Mouse (Mus musculus) forebrain, embryonic 13.5 days (tissue): ENCODE measurements at regions not wholly inside any gene's neighbourhood (a gene's known extent, or its start where the extent isn't known, plus 50 kb on each side); places are given as distances from the start of the nearest gene placed in this dataset.

Source experiments
- ATAC-seq: fragments of 200-750 bp; cut with Nextera tagmentation; 2 replicates; pipeline ENCODE4 v1.8.0; 2017
- H3K27ac ChIP-seq: fragments of 300-500 bp; sonication (generic); 2 replicates; pipeline ENCODE4 v1.5.1; 2015; ENCODE audit warnings: inconsistent platforms, mild to moderate bottlenecking, moderate library complexity
- H3K27me3 ChIP-seq: fragments of 300-500 bp; sonication (generic); 2 replicates; pipeline ENCODE4 v1.6.1; 2015; ENCODE audit warnings: mild to moderate bottlenecking, inconsistent platforms
- H3K36me3 ChIP-seq: fragments of 300-500 bp; sonication (generic); 2 replicates; pipeline ENCODE4 v1.6.1; 2015; ENCODE audit warnings: mild to moderate bottlenecking, inconsistent platforms; ENCODE audit not compliant: poor library complexity, severe bottlenecking
- H3K4me1 ChIP-seq: fragments of 300-500 bp; sonication (generic); 2 replicates; pipeline ENCODE4 v1.6.1; 2015; ENCODE audit warnings: inconsistent platforms
- H3K4me2 ChIP-seq: fragments of 300-500 bp; sonication (generic); 2 replicates; pipeline ENCODE4 v1.6.1; 2015; ENCODE audit warnings: inconsistent platforms, mild to moderate bottlenecking, moderate library complexity
- H3K4me3 ChIP-seq: fragments of 300-500 bp; sonication (generic); 2 replicates; pipeline ENCODE4 v1.5.1; 2015; ENCODE audit warnings: mild to moderate bottlenecking, inconsistent platforms
- H3K9ac ChIP-seq: fragments of 300-500 bp; sonication (generic); 2 replicates; pipeline ENCODE4 v1.6.1; 2015; ENCODE audit warnings: mild to moderate bottlenecking, inconsistent platforms
- H3K9me3 ChIP-seq: fragments of 300-500 bp; sonication (generic); replicated peaks from 2 replicates; pipeline ENCODE4 v1.6.1; 2016; ENCODE audit warnings: inconsistent platforms
- WGBS: fragments of 180-500 bp; shearing (Covaris S2); methylation state at CpG from one replicate; pipeline ENCODE4 v1.1.7; 2015; 5-methylcytosine and 5-hydroxymethylcytosine counted together

GRCm38 (mm10) chr4:56250611-56251010, 489.3 kb upstream of the Gm26657 start:
- H3K4me3 ChIP-seq = no peak overlapping the region
- 94% methylated on average over 2 of the region's 2 CpGs for WGBS
- H3K9ac ChIP-seq = no peak overlapping the region
- H3K4me2 ChIP-seq = no peak overlapping the region
- no peaks in the 10 kb centered on the region for H3K9me3 ChIP-seq
- H3K27ac ChIP-seq = no peak overlapping the region
- H3K27me3 ChIP-seq = no peaks in the 10 kb centered on the region
- no peaks in the 10 kb centered on the region for H3K36me3 ChIP-seq
- ATAC-seq = no peak
- no peaks in the 10 kb centered on the region for H3K4me1 ChIP-seq

- Histone ChIP-seq H3K27ac (no peak overlapping the region), H3K4me2 (no peak overlapping the region), H3K9ac (no peak overlapping the region), H3K9me3 (no peaks in the 10 kb centered on the region), H3K4me3 (no peak overlapping the region), H3K27me3 (no peaks in the 10 kb centered on the region), H3K4me1 (no peaks in the 10 kb centered on the region), H3K36me3 (no peaks in the 10 kb centered on the region)
- 90% methylated on average over 6 of the region's 6 CpGs for WGBS
- ATAC-seq = no peak
Observed at GRCm38 (mm10) chr4:56243863-56244262, 496.0 kb upstream of the Gm26657 start.

GRCm38 (mm10) chr4:56238496-56239488, 501.1 kb upstream of the Gm26657 start:
- Histone ChIP-seq H3K4me1 (no peaks in the 10 kb centered on the region), H3K9me3 (no peaks in the 10 kb centered on the region), H3K4me3 (no peak overlapping the region), H3K9ac (no peak overlapping the region), H3K36me3 (no peaks in the 10 kb centered on the region), H3K27ac (no peak overlapping the region), H3K4me2 (no peak overlapping the region), H3K27me3 (no peaks in the 10 kb centered on the region)
- 79% methylated on average over 4 of the region's 4 CpGs for WGBS
- ATAC-seq = no peak

- Histone ChIP-seq H3K4me1 (no peaks in the 10 kb centered on the region), H3K36me3 (no peaks in the 10 kb centered on the region), H3K27me3 (no peaks in the 10 kb centered on the region), H3K27ac (no peak overlapping the region), H3K4me3 (no peak overlapping the region), H3K9me3 (no peaks in the 10 kb centered on the region), H3K9ac (no peak overlapping the region), H3K4me2 (no peak overlapping the region)
- ATAC-seq = no peak
- WGBS = 87% methylated on average over 7 of the region's 7 CpGs
Observed at GRCm38 (mm10) chr4:56231414-56231813, 508.5 kb upstream of the Gm26657 start.

GRCm38 (mm10) chr4:56230451-56230850, 509.4 kb upstream of the Gm26657 start:
- Histone ChIP-seq H3K27ac (no peak overlapping the region), H3K9ac (no peak overlapping the region), H3K9me3 (no peaks in the 10 kb centered on the region), H3K4me3 (no peak overlapping the region), H3K36me3 (no peaks in the 10 kb centered on the region), H3K4me2 (no peak overlapping the region), H3K4me1 (no peaks in the 10 kb centered on the region), H3K27me3 (no peaks in the 10 kb centered on the region)
- no peak for ATAC-seq
- WGBS = 80% methylated on average over 1 of the region's 1 CpGs

- Histone ChIP-seq H3K4me2 (no peak overlapping the region), H3K4me1 (peaks cover 7% of the 10 kb centered on the region), H3K9ac (no peak overlapping the region), H3K4me3 (no peak overlapping the region), H3K27ac (no peak overlapping the region), H3K27me3 (no peaks in the 10 kb centered on the region), H3K9me3 (no peaks in the 10 kb centered on the region), H3K36me3 (no peaks in the 10 kb centered on the region)
- no peak for ATAC-seq
- 92% methylated on average over 1 of the region's 1 CpGs for WGBS
Observed at GRCm38 (mm10) chr4:56226493-56226892, 513.4 kb upstream of the Gm26657 start.

GRCm38 (mm10) chr4:56224542-56224941, 515.3 kb upstream of the Gm26657 start:
- H3K4me3 ChIP-seq = no peak overlapping the region
- H3K9ac ChIP-seq = no peak overlapping the region
- H3K4me1 ChIP-seq = peaks cover 7% of the 10 kb centered on the region
- no peaks in the 10 kb centered on the region for H3K36me3 ChIP-seq
- no peak overlapping the region for H3K4me2 ChIP-seq
- ATAC-seq = no peak
- no peak overlapping the region for H3K27ac ChIP-seq
- H3K27me3 ChIP-seq = no peaks in the 10 kb centered on the region
- H3K9me3 ChIP-seq = no peaks in the 10 kb centered on the region
- WGBS = 51% methylated on average over 3 of the region's 3 CpGs

GRCm38 (mm10) chr4:56222023-56222776, 517.7 kb upstream of the Gm26657 start:
- Histone ChIP-seq H3K27ac (no peak overlapping the region), H3K4me2 (no peak overlapping the region), H3K9ac (no peak overlapping the region), H3K27me3 (no peaks in the 10 kb centered on the region), H3K36me3 (no peaks in the 10 kb centered on the region), H3K4me1 (peaks cover 7% of the 10 kb centered on the region), H3K4me3 (no peak overlapping the region), H3K9me3 (no peaks in the 10 kb centered on the region)
- 51% methylated on average over 8 of the region's 8 CpGs for WGBS
- peak; percentile 69; the same call in 1 of the 2 replicates for ATAC-seq

- WGBS = 75% methylated on average over 8 of the region's 8 CpGs
- no peak for ATAC-seq
Observed at GRCm38 (mm10) chr4:56220531-56220930, 519.3 kb upstream of the Gm26657 start.

GRCm38 (mm10) chr4:56209499-56209898, 530.4 kb upstream of the Gm26657 start:
- no peaks in the 10 kb centered on the region for H3K9me3 ChIP-seq
- no peak overlapping the region for H3K9ac ChIP-seq
- no peaks in the 10 kb centered on the region for H3K4me1 ChIP-seq
- 95% methylated on average over 2 of the region's 2 CpGs for WGBS
- H3K27ac ChIP-seq = no peak overlapping the region
- no peak overlapping the region for H3K4me3 ChIP-seq
- ATAC-seq = no peak
- no peaks in the 10 kb centered on the region for H3K36me3 ChIP-seq
- H3K27me3 ChIP-seq = no peaks in the 10 kb centered on the region
- no peak overlapping the region for H3K4me2 ChIP-seq

More at GRCm38 (mm10) chr4:56220531-56220930, 519.3 kb upstream of the Gm26657 start:
- H3K27ac ChIP-seq = no peak overlapping the region
- H3K4me1 ChIP-seq = peaks cover 7% of the 10 kb centered on the region
- no peak overlapping the region for H3K4me3 ChIP-seq
- H3K9me3 ChIP-seq = no peaks in the 10 kb centered on the region
- no peaks in the 10 kb centered on the region for H3K36me3 ChIP-seq
- H3K9ac ChIP-seq = no peak overlapping the region
- H3K27me3 ChIP-seq = no peaks in the 10 kb centered on the region
- no peak overlapping the region for H3K4me2 ChIP-seq

- Histone ChIP-seq H3K27me3 (no peaks in the 10 kb centered on the region), H3K4me1 (no peaks in the 10 kb centered on the region), H3K9me3 (no peaks in the 10 kb centered on the region), H3K36me3 (no peaks in the 10 kb centered on the region), H3K27ac (no peak overlapping the region), H3K4me2 (no peak overlapping the region), H3K4me3 (no peak overlapping the region), H3K9ac (no peak overlapping the region)
- WGBS = 80% methylated on average over 5 of the region's 5 CpGs
- ATAC-seq = no peak
Observed at GRCm38 (mm10) chr4:56207726-56208125, 532.1 kb upstream of the Gm26657 start.

GRCm38 (mm10) chr4:56205069-56205468, 534.8 kb upstream of the Gm26657 start:
- no peaks in the 10 kb centered on the region for H3K9me3 ChIP-seq
- no peak overlapping the region for H3K9ac ChIP-seq
- H3K27me3 ChIP-seq = no peaks in the 10 kb centered on the region
- H3K4me1 ChIP-seq = no peaks in the 10 kb centered on the region
- H3K36me3 ChIP-seq = no peaks in the 10 kb centered on the region
- no peak for ATAC-seq
- H3K27ac ChIP-seq = no peak overlapping the region
- H3K4me2 ChIP-seq = no peak overlapping the region
- H3K4me3 ChIP-seq = no peak overlapping the region
- WGBS = 60% methylated on average over 1 of the region's 1 CpGs
